10 mouse cellular contexts compared by ENCODE assay signal in genomic region chr2:19521662-19522061, GRCm38 (mm10). TPM values are rescaled to one million over a fixed set of nuclear protein-coding genes. Genes with fewer than 3 reads are reported as not detected.
DNase-seq lines count a peak whose midpoint lies in the region; ATAC-seq lines count a peak whose summit lies in the region.
"Had no signal": no experiment of that assay in that cellular context is flagged by ENCODE, and none has a peak within 500 bp of the region (broad histone marks: within the 10 kb centered on the region; RNA-seq: fewer than 3 reads in every experiment).

No protein-coding gene starts in this region.

- no peak overlapping the region for H3K4me2 ChIP-seq in intestine, embryonic 16.5 days (ENCODE audit: low read depth, low read length)
- H3K4me2 ChIP-seq: limb, embryonic 15.5 days; neural tube, embryonic 13.5 days had no signal

- no peak overlapping the region for H3K4me3 ChIP-seq in intestine, embryonic 16.5 days (ENCODE audit: low read length)
- H3K4me3 ChIP-seq: limb, embryonic 15.5 days; neural tube, embryonic 13.5 days had no signal

- H3K9me3 ChIP-seq in intestine, embryonic 16.5 days (ENCODE audit: control insufficient read depth, low read length): no peaks in the 10 kb centered on the region
- H3K9me3 ChIP-seq: limb, embryonic 15.5 days; neural tube, embryonic 13.5 days had no signal

- WGBS in intestine, embryonic 16.5 days: 29% methylated on average over 7 of the region's 7 CpGs

- H3K4me1 ChIP-seq in intestine, embryonic 16.5 days (ENCODE audit: control insufficient read depth, insufficient read depth, low read length): no peaks in the 10 kb centered on the region
- H3K4me1 ChIP-seq: limb, embryonic 15.5 days had no signal

- ATAC-seq in intestine, embryonic 16.5 days: no peak

- DNase-seq in gastrocnemius, adult 18-20 months (ENCODE audit: low spot score): peak; percentile 7
- no peak for DNase-seq in gastrocnemius, postnatal 14 days
- DNase-seq in A20 (ENCODE audit: low read depth, low spot score): peak; percentile 47
- DNase-seq in WW6 (ENCODE audit: low read depth, low spot score): peak; percentile 13
- DNase-seq in left cerebral cortex, postnatal 25 days (ENCODE audit: low spot score in 2 of 2): peak; percentile 36 to 64
- peak; percentile 32 to 43 for DNase-seq in thymus, postnatal 36 days
- DNase-seq in urinary bladder, postnatal 10 days (ENCODE audit: low spot score): no peak

- intact Hi-C loops in gastrocnemius, postnatal 14 days (cut with DNase I; ENCODE audit: low total_unique reads): loop anchor here (5.0 to 10.0 kb wide), 2 partner anchors 206 to 393 kb away; no protein-coding TSS in a partner anchor
- intact Hi-C loops in left cerebral cortex, postnatal 25 days (cut with DNase I): loop anchor here (2.0 to 5.0 kb wide), 2 partner anchors 205 to 381 kb away; no protein-coding TSS in a partner anchor

- H3K27me3 ChIP-seq in intestine, embryonic 16.5 days (replicated peaks; ENCODE audit: control insufficient read depth, insufficient read depth, low read length): 0 out of 2 replicates have a peak, but pooled peaks cover 8% of the 10 kb centered on the region

- H3K27ac ChIP-seq in intestine, embryonic 16.5 days (ENCODE audit: low read length): no peak overlapping the region
- H3K27ac ChIP-seq: limb, embryonic 15.5 days; neural tube, embryonic 13.5 days had no signal

- H3K36me3 ChIP-seq in intestine, embryonic 16.5 days (ENCODE audit: control insufficient read depth, insufficient read depth, low read length): no peaks in the 10 kb centered on the region
- H3K36me3 ChIP-seq: limb, embryonic 15.5 days; neural tube, embryonic 13.5 days had no signal

- no peak overlapping the region for H3K9ac ChIP-seq in intestine, embryonic 16.5 days (ENCODE audit: low read depth, low read length)
- H3K9ac ChIP-seq: limb, embryonic 15.5 days; neural tube, embryonic 13.5 days had no signal

RNA-seq across cellular contexts. Expression of gene 4921504E06Rik, which starts 32.1 kb away (rescaled TPM):
- not detected for total RNA-seq in gastrocnemius, adult 18-20 months (2021)
- total RNA-seq in gastrocnemius, postnatal 14 days (2021): not detected
- not detected for total RNA-seq in left cerebral cortex, postnatal 25 days (2021)
- polyA plus RNA-seq in intestine, embryonic 16.5 days (2015; fragmentation: Nextera tagmentation; extraction: Ambion mirVana): not detected in 2 replicates
- polyA plus RNA-seq: limb, embryonic 15.5 days; neural tube, embryonic 13.5 days had no signal

Comparison
In these comparisons a context has a peak if more than half of its experiments do, and no peak if none do; other contexts are left out.
1. DNase-seq: peak in gastrocnemius, adult 18-20 months (single experiment), A20 (single experiment), WW6 (single experiment), left cerebral cortex, postnatal 25 days (2 of 2) and thymus, postnatal 36 days (2 of 2); none in gastrocnemius, postnatal 14 days (single experiment) and urinary bladder, postnatal 10 days (single experiment).